Mouse (Mus musculus) brain, embryonic 14.5 days (tissue): ENCODE data around the gene Iqsec1.

Source experiments
- CTCF ChIP-seq: fragments of 200-500 bp; IDR thresholded peaks from 2 replicates; pipeline ENCODE4 v1.5.1; 2012; ENCODE audit warnings: inconsistent platforms, mild to moderate bottlenecking, moderate library complexity, borderline replicate concordance; ENCODE audit not compliant: insufficient read depth, insufficient read length; ENCODE audit errors: extremely low read depth
- POLR2A ChIP-seq: fragments of 200-500 bp; IDR thresholded peaks from 2 replicates; pipeline ENCODE4 v1.6.1; 2012; ENCODE audit warnings: mild to moderate bottlenecking, inconsistent platforms, borderline replicate concordance; ENCODE audit not compliant: poor library complexity, insufficient read depth, insufficient read length, severe bottlenecking; ENCODE audit errors: extremely low read depth

GRCm38 (mm10) chr6:90892401-90892800 is 96.1 kb downstream of the Iqsec1 start:
- TF ChIP-seq CTCF (no peak), POLR2A (no peak)
